Mouse (Mus musculus): Measurements from ENCODE around the gene Lsamp.

- no peak for TF ChIP-seq HCFC1 (IDR thresholded peaks at IDR 0.05; ENCODE audit: borderline replicate concordance, insufficient read depth, low read length)
- TF ChIP-seq CHD2 (IDR thresholded peaks at IDR 0.05; ENCODE audit: low read depth, low read length) = no peak
- TF ChIP-seq MAFK (IDR thresholded peaks at IDR 0.05; ENCODE audit: insufficient read depth, low read depth, low read length) = no peak
- TF ChIP-seq ZNF384 (IDR thresholded peaks at IDR 0.05; ENCODE audit: low read depth, low read length) = no peak
- TF ChIP-seq ZC3H11A (IDR thresholded peaks at IDR 0.05; ENCODE audit: borderline replicate concordance, low read depth, low read length) = no peak
Observed at GRCm38 (mm10) chr16:41235829-41236228, 1251.7 kb downstream of the Lsamp start.
